Mouse (Mus musculus): Measurements from ENCODE around the gene Chd2. TPM values are rescaled to one million over a fixed set of nuclear protein-coding genes. Genes with fewer than 3 reads are reported as not detected.

Gene Chd2
- total and polyA plus RNA-seq, 3 experiments: 76.7 to 217 (median 125) TPM

- no peak overlapping the region for H3K4me3 ChIP-seq (ENCODE audit: low read depth, low read length)
- no peak for TF ChIP-seq POLR2AphosphoS5 (IDR thresholded peaks at IDR 0.05; ENCODE audit: insufficient replicate concordance, low read depth, low read length)
- no peak for TF ChIP-seq GATA1 (IDR thresholded peaks at IDR 0.05; ENCODE audit: borderline replicate concordance, low read length)
- no peak for TF ChIP-seq GATA2 (IDR thresholded peaks at IDR 0.05; ENCODE audit: borderline replicate concordance, low read depth, low read length)
- no peak for TF ChIP-seq CTCF (IDR thresholded peaks at IDR 0.05; ENCODE audit: low read depth, low read length)
- no peak for TF ChIP-seq TAL1 (conservative IDR thresholded peaks at IDR 0.05; ENCODE audit: low read depth, low read length)
- H3K36me3 ChIP-seq (replicated peaks): no peaks in the 10 kb centered on the region
- no peaks in the 10 kb centered on the region for H3K4me1 ChIP-seq (ENCODE audit: insufficient read depth, low read depth, low read length)
- DNase-seq (ENCODE audit: low spot score): no peak
- ATAC-seq (ENCODE audit: extremely low read depth, insufficient number of reproducible peaks, low FRiP score, poor library complexity, severe bottlenecking): no peak
- H3K9me3 ChIP-seq (replicated peaks): peaks cover 9% of the 10 kb centered on the region; the same call in 1 of the 2 replicates
- peaks cover 2% of the 10 kb centered on the region; the same call in 1 of the 2 replicates for H3K27me3 ChIP-seq (ENCODE audit: insufficient read depth, low read length)
These were observed 151.7 kb downstream of the Chd2 start for GRCm38 (mm10) chr7:73389871-73390294.

DNA sequence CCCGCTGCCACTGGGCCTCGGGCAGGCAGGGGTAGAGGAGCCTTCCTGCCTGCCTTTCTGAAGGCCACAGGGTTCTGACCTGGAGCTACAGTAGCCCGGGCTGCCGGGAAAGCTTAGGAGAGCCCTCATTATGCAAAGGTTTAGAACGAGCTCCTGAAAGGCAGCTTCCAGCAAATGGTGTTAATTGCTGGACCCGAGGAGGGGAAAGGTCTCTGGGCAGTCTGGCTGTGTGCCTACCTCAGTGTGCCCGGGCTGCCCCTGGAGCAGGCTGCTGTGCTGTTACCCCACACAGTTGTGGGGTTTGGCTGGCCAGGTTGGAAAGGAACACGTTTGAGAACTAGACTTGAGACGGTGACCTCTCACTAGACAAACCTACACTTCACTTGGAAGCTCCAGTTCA lies 152.2 kb downstream of the Chd2 start:
- no peaks in the 10 kb centered on the region for H3K36me3 ChIP-seq (replicated peaks)
- ATAC-seq (ENCODE audit: extremely low read depth, insufficient number of reproducible peaks, low FRiP score, poor library complexity, severe bottlenecking): no peak

GRCm38 (mm10) chr7:73388866-73389265 lies 152.8 kb downstream of the Chd2 start:
- H3K36me3 ChIP-seq (replicated peaks): no peaks in the 10 kb centered on the region
- H3K27me3 ChIP-seq (ENCODE audit: insufficient read depth, low read length): peaks cover 2% of the 10 kb centered on the region; the same call in 1 of the 2 replicates
- no peak for ATAC-seq (ENCODE audit: extremely low read depth, insufficient number of reproducible peaks, low FRiP score, poor library complexity, severe bottlenecking)
- no peak for DNase-seq (ENCODE audit: low spot score)
- TF ChIP-seq POLR2AphosphoS5 (IDR thresholded peaks at IDR 0.05; ENCODE audit: insufficient replicate concordance, low read depth, low read length) (no peak), GATA1 (IDR thresholded peaks at IDR 0.05; ENCODE audit: borderline replicate concordance, low read length) (no peak), GATA2 (IDR thresholded peaks at IDR 0.05; ENCODE audit: borderline replicate concordance, low read depth, low read length) (no peak), CTCF (IDR thresholded peaks at IDR 0.05; ENCODE audit: low read depth, low read length) (no peak), TAL1 (conservative IDR thresholded peaks at IDR 0.05; ENCODE audit: low read depth, low read length) (no peak)
- H3K4me1 ChIP-seq (ENCODE audit: insufficient read depth, low read depth, low read length): no peaks in the 10 kb centered on the region
- H3K4me3 ChIP-seq (ENCODE audit: low read depth, low read length): no peak overlapping the region
- H3K9me3 ChIP-seq (replicated peaks): peaks cover 9% of the 10 kb centered on the region; the same call in 1 of the 2 replicates

More for the DNA sequence above, 152.2 kb downstream of the Chd2 start:
- Histone ChIP-seq H3K4me3 (ENCODE audit: low read depth, low read length) (no peak overlapping the region), H3K4me1 (ENCODE audit: insufficient read depth, low read depth, low read length) (no peaks in the 10 kb centered on the region), H3K27me3 (ENCODE audit: insufficient read depth, low read length) (peaks cover 2% of the 10 kb centered on the region; the same call in 1 of the 2 replicates), H3K9me3 (replicated peaks) (peaks cover 9% of the 10 kb centered on the region; the same call in 1 of the 2 replicates)
- DNase-seq (ENCODE audit: low spot score): no peak
- TF ChIP-seq GATA2 (IDR thresholded peaks at IDR 0.05; ENCODE audit: borderline replicate concordance, low read depth, low read length) (no peak), GATA1 (IDR thresholded peaks at IDR 0.05; ENCODE audit: borderline replicate concordance, low read length) (no peak), CTCF (IDR thresholded peaks at IDR 0.05; ENCODE audit: low read depth, low read length) (no peak), TAL1 (conservative IDR thresholded peaks at IDR 0.05; ENCODE audit: low read depth, low read length) (no peak)

- no peak for TF ChIP-seq GATA1 (IDR thresholded peaks at IDR 0.05; ENCODE audit: borderline replicate concordance, low read length)
- no peak for TF ChIP-seq TAL1 (conservative IDR thresholded peaks at IDR 0.05; ENCODE audit: low read depth, low read length)
- no peak for TF ChIP-seq POLR2AphosphoS5 (IDR thresholded peaks at IDR 0.05; ENCODE audit: insufficient replicate concordance, low read depth, low read length)
- TF ChIP-seq CTCF (IDR thresholded peaks at IDR 0.05; ENCODE audit: low read depth, low read length): no peak
- no peak for TF ChIP-seq GATA2 (IDR thresholded peaks at IDR 0.05; ENCODE audit: borderline replicate concordance, low read depth, low read length)
- Histone ChIP-seq H3K4me3 (ENCODE audit: low read depth, low read length) (no peak overlapping the region), H3K9me3 (replicated peaks) (no peaks in the 10 kb centered on the region), H3K4me1 (ENCODE audit: insufficient read depth, low read depth, low read length) (no peaks in the 10 kb centered on the region), H3K27me3 (ENCODE audit: insufficient read depth, low read length) (no peaks in the 10 kb centered on the region), H3K36me3 (replicated peaks) (no peaks in the 10 kb centered on the region)
- no peak for DNase-seq (ENCODE audit: low spot score)
- ATAC-seq (ENCODE audit: extremely low read depth, insufficient number of reproducible peaks, low FRiP score, poor library complexity, severe bottlenecking): no peak
These were observed 158.8 kb downstream of the Chd2 start for GRCm38 (mm10) chr7:73382843-73383242.

DNA sequence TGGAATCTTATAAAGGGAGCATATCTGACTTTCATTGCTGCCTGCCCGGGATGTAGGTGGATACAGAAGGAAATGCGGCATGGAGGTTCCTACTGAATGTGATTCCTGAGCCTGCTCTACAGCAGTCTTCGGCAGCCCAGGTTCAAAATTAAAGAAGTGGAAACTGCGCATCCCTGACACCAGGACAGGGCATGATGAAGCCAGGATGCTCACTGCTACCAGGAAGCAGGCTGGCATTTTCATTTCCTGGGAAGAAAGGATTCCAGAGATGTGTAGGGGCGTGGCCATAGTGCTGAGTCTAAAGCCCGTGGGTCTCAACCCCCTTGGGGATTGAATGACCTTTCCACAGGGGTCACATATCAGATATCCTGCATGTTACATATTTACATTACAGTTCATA lies 163.6 kb downstream of the Chd2 start:
- ATAC-seq (ENCODE audit: extremely low read depth, insufficient number of reproducible peaks, low FRiP score, poor library complexity, severe bottlenecking) (no peak), DNase-seq (ENCODE audit: low spot score) (no peak)
- Histone ChIP-seq H3K9me3 (replicated peaks) (peaks cover 21% of the 10 kb centered on the region), H3K36me3 (replicated peaks) (no peaks in the 10 kb centered on the region), H3K4me1 (ENCODE audit: insufficient read depth, low read depth, low read length) (no peaks in the 10 kb centered on the region), H3K27me3 (ENCODE audit: insufficient read depth, low read length) (no peaks in the 10 kb centered on the region), H3K4me3 (ENCODE audit: low read depth, low read length) (no peak overlapping the region)
- TF ChIP-seq CTCF (IDR thresholded peaks at IDR 0.05; ENCODE audit: low read depth, low read length): no peak
- no peak for TF ChIP-seq TAL1 (conservative IDR thresholded peaks at IDR 0.05; ENCODE audit: low read depth, low read length)
- TF ChIP-seq POLR2AphosphoS5 (IDR thresholded peaks at IDR 0.05; ENCODE audit: insufficient replicate concordance, low read depth, low read length): no peak
- TF ChIP-seq GATA1 (IDR thresholded peaks at IDR 0.05; ENCODE audit: borderline replicate concordance, low read length): no peak
- TF ChIP-seq GATA2 (IDR thresholded peaks at IDR 0.05; ENCODE audit: borderline replicate concordance, low read depth, low read length): no peak

DNA sequence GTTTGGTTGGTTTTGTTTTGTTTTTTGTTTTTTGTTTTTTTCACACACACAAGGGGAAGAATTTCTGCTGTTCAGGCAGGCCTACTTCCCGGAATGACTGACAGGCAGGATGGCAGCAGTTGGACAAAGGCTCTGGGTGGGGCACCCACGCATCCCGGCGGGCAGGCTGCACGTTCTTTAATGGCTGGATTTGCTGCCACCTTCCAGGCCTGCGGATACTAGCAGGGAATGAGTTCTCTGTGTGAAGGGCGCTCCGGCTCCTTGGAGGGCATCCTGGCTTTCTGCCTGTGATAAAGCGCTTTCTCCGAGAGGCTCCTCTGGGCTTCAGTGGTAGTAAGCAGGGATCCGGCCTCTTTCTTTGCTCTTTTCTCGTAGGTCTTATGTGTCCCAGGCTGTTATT lies 164.3 kb downstream of the Chd2 start:
- DNase-seq (ENCODE audit: low spot score) (no peak), ATAC-seq (ENCODE audit: extremely low read depth, insufficient number of reproducible peaks, low FRiP score, poor library complexity, severe bottlenecking) (no peak)
- no peaks in the 10 kb centered on the region for H3K4me1 ChIP-seq (ENCODE audit: insufficient read depth, low read depth, low read length)
- TF ChIP-seq POLR2AphosphoS5 (IDR thresholded peaks at IDR 0.05; ENCODE audit: insufficient replicate concordance, low read depth, low read length) (no peak), TAL1 (conservative IDR thresholded peaks at IDR 0.05; ENCODE audit: low read depth, low read length) (no peak), GATA1 (IDR thresholded peaks at IDR 0.05; ENCODE audit: borderline replicate concordance, low read length) (no peak), GATA2 (IDR thresholded peaks at IDR 0.05; ENCODE audit: borderline replicate concordance, low read depth, low read length) (no peak), CTCF (IDR thresholded peaks at IDR 0.05; ENCODE audit: low read depth, low read length) (no peak)
- no peaks in the 10 kb centered on the region for H3K27me3 ChIP-seq (ENCODE audit: insufficient read depth, low read length)
- H3K9me3 ChIP-seq (replicated peaks): peaks cover 23% of the 10 kb centered on the region
- H3K4me3 ChIP-seq (ENCODE audit: low read depth, low read length): no peak overlapping the region
- no peaks in the 10 kb centered on the region for H3K36me3 ChIP-seq (replicated peaks)

Other genes with a start within 250 kb of the Chd2 start
- not detected in 2 replicates for gene Rgma, start 166.3 kb downstream of the Chd2 start, total RNA-seq (2014; fragmentation: Nextera tagmentation)
- 0.12 and 0.55 TPM in 2 replicates for gene Rgma, start 166.3 kb downstream of the Chd2 start, total RNA-seq (2017)
- gene Rgma, start 166.3 kb downstream of the Chd2 start, polyA plus RNA-seq (2012): not detected in 2 replicates
- gene Fam174b, start 198.5 kb upstream of the Chd2 start, total RNA-seq (2014; fragmentation: Nextera tagmentation): not detected in 2 replicates
- 0.93 and 1.5 TPM in 2 replicates for gene Fam174b, start 198.5 kb upstream of the Chd2 start, total RNA-seq (2017)
- gene Fam174b, start 198.5 kb upstream of the Chd2 start, polyA plus RNA-seq (2012): 0.02 TPM in 1 of 2 replicates, not detected in the other

Data from G1E (cell line).